Mouse (Mus musculus): ENCODE measurements at regions not wholly inside any gene's neighbourhood (a gene's known extent, or its start where the extent isn't known, plus 50 kb on each side); places are given as distances from the start of the nearest gene placed in this dataset.

DNA sequence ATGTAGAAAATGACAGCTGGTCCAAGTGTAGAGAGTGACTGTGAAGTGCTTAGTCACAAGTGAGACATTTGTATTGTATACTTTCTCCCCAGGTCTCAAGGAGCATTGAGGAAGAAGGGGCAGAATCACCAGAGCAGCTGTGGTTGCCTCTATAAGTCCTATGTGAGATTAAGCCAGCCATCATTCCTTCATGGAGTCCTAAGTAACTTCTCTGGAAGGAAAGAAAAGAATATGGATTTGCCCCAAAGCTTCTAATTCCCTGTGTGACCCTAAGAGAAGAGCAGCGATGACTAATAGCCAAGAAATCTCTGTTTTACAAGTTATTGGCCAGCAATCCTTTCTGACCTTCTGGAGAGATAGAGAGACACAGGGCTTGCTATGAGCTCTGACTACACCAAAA lies 856.5 kb downstream of the Gm9195 start:
- H3K4me3 ChIP-seq (ENCODE audit: low read depth, low read length): no peak overlapping the region
- no peaks in the 10 kb centered on the region for H3K4me1 ChIP-seq (ENCODE audit: insufficient read depth, low read depth, low read length)
- H3K9me3 ChIP-seq (ENCODE audit: low read length): no peaks in the 10 kb centered on the region
- H3K9ac ChIP-seq (replicated peaks; ENCODE audit: low read depth): no peak overlapping the region
- H3K27ac ChIP-seq (ENCODE audit: low read length): no peak overlapping the region
- no peak for DNase-seq (ENCODE audit: low spot score)
- no peaks in the 10 kb centered on the region for H3K36me3 ChIP-seq (ENCODE audit: insufficient read depth, low read length)
- H3K4me2 ChIP-seq (replicated peaks; ENCODE audit: low read depth, low read length): no peak overlapping the region
- no peaks in the 10 kb centered on the region for H3K27me3 ChIP-seq (replicated peaks; ENCODE audit: insufficient read depth, low read length)
- ATAC-seq: no peak
- 63% methylated on average over 1 of the region's 1 CpGs for WGBS
- no peak for TF ChIP-seq EP300 (IDR thresholded peaks at IDR 0.05)
- TF ChIP-seq CTCF (IDR thresholded peaks at IDR 0.05): no peak

DNA sequence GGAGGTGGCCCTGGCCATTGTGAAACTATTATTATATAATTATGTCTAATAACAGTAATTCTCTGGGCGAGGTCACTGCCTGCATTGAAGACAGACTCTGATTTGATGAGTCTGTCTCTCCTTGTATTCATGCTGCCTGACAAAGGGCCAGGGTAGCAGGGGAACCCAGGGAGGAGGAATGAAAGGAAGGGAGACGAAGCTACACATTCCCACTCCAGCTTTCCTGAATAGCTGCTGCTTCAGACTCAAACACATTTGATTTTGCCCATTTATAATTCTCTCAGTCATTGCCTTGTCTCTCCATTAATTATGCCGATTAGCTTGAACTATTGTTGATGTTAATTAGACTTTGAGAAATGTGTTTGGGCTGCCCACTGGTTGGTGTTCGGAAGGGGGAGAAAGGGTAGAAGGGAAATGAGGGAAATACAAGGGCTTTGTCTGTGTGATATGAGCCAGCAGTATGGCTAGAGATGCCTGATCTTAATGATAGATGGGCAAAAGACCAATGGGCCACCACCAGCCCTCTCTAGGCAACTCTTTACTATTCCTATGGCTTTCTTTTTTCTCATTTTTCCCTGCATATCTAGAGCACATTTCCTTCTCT lies 881.8 kb downstream of the Gm9195 start:
- 64% methylated on average over 4 of the region's 4 CpGs for WGBS
- ATAC-seq: no peak
- H3K27me3 ChIP-seq (replicated peaks; ENCODE audit: insufficient read depth, low read length): no peaks in the 10 kb centered on the region

DNA sequence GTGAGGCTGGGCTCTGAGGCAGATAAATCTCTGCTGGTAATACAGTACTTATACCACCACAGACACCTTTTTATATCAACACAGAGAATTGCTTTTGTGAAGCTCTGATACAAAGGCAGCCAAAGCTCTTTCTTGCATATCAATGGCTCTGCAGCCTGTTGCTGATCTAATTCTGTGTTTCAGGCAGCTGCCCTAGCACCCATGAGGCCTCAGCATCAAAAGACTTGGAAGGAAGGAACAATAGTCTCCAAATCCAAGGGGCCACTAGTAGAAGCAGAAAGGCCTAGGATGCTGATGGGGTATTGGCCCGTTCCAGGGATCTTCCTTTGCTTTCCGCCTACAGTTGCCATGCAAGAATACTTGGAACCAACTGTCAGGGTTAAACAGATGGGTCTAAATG lies 887.9 kb downstream of the Gm9195 start:
- DNase-seq (ENCODE audit: low spot score) (no peak), ATAC-seq (no peak)
- Histone ChIP-seq H3K9ac (replicated peaks; ENCODE audit: low read depth) (no peak overlapping the region), H3K27me3 (replicated peaks; ENCODE audit: insufficient read depth, low read length) (no peaks in the 10 kb centered on the region), H3K4me1 (ENCODE audit: insufficient read depth, low read depth, low read length) (no peaks in the 10 kb centered on the region), H3K9me3 (ENCODE audit: low read length) (no peaks in the 10 kb centered on the region), H3K4me2 (replicated peaks; ENCODE audit: low read depth, low read length) (no peak overlapping the region), H3K27ac (ENCODE audit: low read length) (no peak overlapping the region), H3K4me3 (ENCODE audit: low read depth, low read length) (no peak overlapping the region), H3K36me3 (ENCODE audit: insufficient read depth, low read length) (no peaks in the 10 kb centered on the region)
- WGBS: 82% methylated on average over 2 of the region's 2 CpGs
- no peak for TF ChIP-seq EP300 (IDR thresholded peaks at IDR 0.05)

More for the DNA sequence above, 881.8 kb downstream of the Gm9195 start:
- TF ChIP-seq EP300 (IDR thresholded peaks at IDR 0.05) (no peak), CTCF (IDR thresholded peaks at IDR 0.05) (no peak)
- H3K4me1 ChIP-seq (ENCODE audit: insufficient read depth, low read depth, low read length): no peaks in the 10 kb centered on the region
- H3K9ac ChIP-seq (replicated peaks; ENCODE audit: low read depth): no peak overlapping the region
- no peak for DNase-seq (ENCODE audit: low spot score)
- H3K36me3 ChIP-seq (ENCODE audit: insufficient read depth, low read length): no peaks in the 10 kb centered on the region
- H3K4me3 ChIP-seq (ENCODE audit: low read depth, low read length): no peak overlapping the region
- H3K27ac ChIP-seq (ENCODE audit: low read length): no peak overlapping the region
- H3K9me3 ChIP-seq (ENCODE audit: low read length): no peaks in the 10 kb centered on the region
- H3K4me2 ChIP-seq (replicated peaks; ENCODE audit: low read depth, low read length): no peak overlapping the region

DNA sequence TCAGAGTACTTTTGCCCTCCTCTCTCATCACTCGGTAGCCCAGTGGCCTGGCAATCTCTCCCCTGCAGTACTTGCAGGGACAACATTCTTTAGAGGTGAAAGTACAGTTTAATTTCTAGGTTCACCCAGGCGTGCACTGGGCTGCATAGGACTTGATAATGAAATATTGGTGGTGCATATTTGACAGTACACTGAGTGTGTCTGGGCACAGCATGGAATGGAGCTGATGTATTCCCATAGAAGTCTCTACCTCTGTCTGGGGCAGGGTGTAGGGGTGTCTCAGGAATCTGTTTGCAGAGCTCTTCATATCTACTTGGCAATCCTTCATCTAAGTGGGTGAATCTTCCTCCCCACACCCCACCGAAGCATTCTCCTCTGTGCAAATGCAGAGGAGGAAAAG lies 893.8 kb downstream of the Gm9195 start:
- Histone ChIP-seq H3K4me1 (ENCODE audit: insufficient read depth, low read depth, low read length) (no peaks in the 10 kb centered on the region), H3K9ac (replicated peaks; ENCODE audit: low read depth) (no peak overlapping the region)
- 46% methylated on average over 3 of the region's 3 CpGs for WGBS

DNA sequence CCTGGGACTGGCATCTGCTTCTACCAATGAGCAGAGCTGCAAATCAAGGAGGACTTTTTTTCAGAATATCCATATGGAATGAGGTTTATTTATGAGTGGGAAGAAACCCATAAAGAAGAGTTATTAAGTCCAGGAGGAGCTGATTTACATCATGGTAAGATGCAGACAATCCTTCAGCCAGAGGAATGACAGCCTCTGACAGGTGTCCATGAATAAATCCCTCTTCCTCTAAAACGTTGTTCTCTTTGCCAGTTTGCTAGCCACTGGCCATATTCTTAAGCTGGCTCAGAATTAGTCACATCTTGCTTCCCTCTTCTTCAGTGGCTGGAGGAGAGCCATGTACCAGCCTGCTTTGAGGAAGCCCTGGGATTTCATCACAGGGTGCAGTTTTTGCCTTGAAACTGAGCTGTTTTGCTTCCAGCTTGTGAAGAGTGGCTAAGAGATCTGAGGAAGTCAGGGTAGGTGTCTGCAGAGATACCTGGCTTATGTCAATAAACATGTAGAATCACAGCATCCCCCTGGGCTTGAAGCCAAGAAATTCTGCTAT lies 902.9 kb downstream of the Gm9195 start:
- WGBS: 35% methylated on average over 1 of the region's 1 CpGs
- H3K4me1 ChIP-seq (ENCODE audit: insufficient read depth, low read depth, low read length): no peaks in the 10 kb centered on the region
- no peak for ATAC-seq

More for the DNA sequence above, 893.8 kb downstream of the Gm9195 start:
- H3K9me3 ChIP-seq (ENCODE audit: low read length): no peaks in the 10 kb centered on the region
- H3K27me3 ChIP-seq (replicated peaks; ENCODE audit: insufficient read depth, low read length): no peaks in the 10 kb centered on the region
- no peak for TF ChIP-seq CTCF (IDR thresholded peaks at IDR 0.05)
- no peak for TF ChIP-seq EP300 (IDR thresholded peaks at IDR 0.05)
- ATAC-seq (no peak), DNase-seq (ENCODE audit: low spot score) (no peak)
- no peak overlapping the region for H3K4me3 ChIP-seq (ENCODE audit: low read depth, low read length)
- H3K27ac ChIP-seq (ENCODE audit: low read length): no peak overlapping the region
- no peak overlapping the region for H3K4me2 ChIP-seq (replicated peaks; ENCODE audit: low read depth, low read length)
- H3K36me3 ChIP-seq (ENCODE audit: insufficient read depth, low read length): no peaks in the 10 kb centered on the region

DNA sequence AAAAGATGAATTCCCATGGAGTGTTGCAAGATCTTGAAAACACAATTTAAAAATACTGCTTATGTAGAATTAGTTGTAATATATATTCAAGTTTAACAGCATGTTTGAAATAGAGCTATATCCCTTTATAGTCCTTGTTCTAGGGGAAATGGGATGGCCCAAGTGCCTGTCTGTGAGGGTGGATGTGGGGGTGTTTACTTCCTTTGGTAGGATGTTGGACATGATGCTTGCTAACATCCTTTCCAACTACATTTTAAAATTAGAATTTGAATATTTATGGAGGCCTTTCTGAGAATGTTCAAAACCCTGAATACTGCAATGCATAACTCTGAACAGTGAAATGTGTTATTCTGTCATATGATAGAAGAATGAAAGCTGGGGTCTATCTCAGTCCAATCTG lies 903.6 kb downstream of the Gm9195 start:
- Histone ChIP-seq H3K4me2 (replicated peaks; ENCODE audit: low read depth, low read length) (no peak overlapping the region), H3K4me1 (ENCODE audit: insufficient read depth, low read depth, low read length) (no peaks in the 10 kb centered on the region), H3K27me3 (replicated peaks; ENCODE audit: insufficient read depth, low read length) (no peaks in the 10 kb centered on the region), H3K27ac (ENCODE audit: low read length) (no peak overlapping the region), H3K4me3 (ENCODE audit: low read depth, low read length) (no peak overlapping the region), H3K36me3 (ENCODE audit: insufficient read depth, low read length) (no peaks in the 10 kb centered on the region), H3K9ac (replicated peaks; ENCODE audit: low read depth) (no peak overlapping the region), H3K9me3 (ENCODE audit: low read length) (no peaks in the 10 kb centered on the region)
- ATAC-seq (no peak), DNase-seq (ENCODE audit: low spot score) (no peak)
- TF ChIP-seq CTCF (IDR thresholded peaks at IDR 0.05) (no peak), EP300 (IDR thresholded peaks at IDR 0.05) (no peak)

More for the DNA sequence above, 902.9 kb downstream of the Gm9195 start:
- DNase-seq (ENCODE audit: low spot score): no peak
- TF ChIP-seq EP300 (IDR thresholded peaks at IDR 0.05): no peak
- no peak for TF ChIP-seq CTCF (IDR thresholded peaks at IDR 0.05)
- H3K9ac ChIP-seq (replicated peaks; ENCODE audit: low read depth): no peak overlapping the region
- no peaks in the 10 kb centered on the region for H3K9me3 ChIP-seq (ENCODE audit: low read length)
- H3K4me2 ChIP-seq (replicated peaks; ENCODE audit: low read depth, low read length): no peak overlapping the region
- H3K36me3 ChIP-seq (ENCODE audit: insufficient read depth, low read length): no peaks in the 10 kb centered on the region
- H3K27ac ChIP-seq (ENCODE audit: low read length): no peak overlapping the region
- H3K4me3 ChIP-seq (ENCODE audit: low read depth, low read length): no peak overlapping the region
- no peaks in the 10 kb centered on the region for H3K27me3 ChIP-seq (replicated peaks; ENCODE audit: insufficient read depth, low read length)

DNA sequence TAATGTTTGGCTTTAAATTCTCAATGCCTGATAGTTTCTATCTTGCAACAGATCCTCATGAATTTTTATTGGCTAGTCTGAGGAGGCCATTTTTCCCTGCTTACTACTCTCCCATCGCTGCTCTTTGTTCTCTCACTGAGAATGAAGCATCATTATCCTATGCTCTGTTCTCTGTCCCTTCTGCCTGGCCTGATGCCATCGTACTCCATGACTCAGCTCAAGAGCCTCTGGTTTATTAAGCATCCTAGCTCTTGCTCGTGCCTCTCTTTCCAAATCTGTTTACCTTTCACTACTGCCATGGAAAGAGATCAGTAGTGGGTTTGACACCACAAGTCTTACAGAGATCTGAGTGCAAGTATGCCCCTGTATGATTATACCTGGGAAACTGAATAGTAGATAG lies 926.8 kb downstream of the Gm9195 start:
- no peak overlapping the region for H3K4me3 ChIP-seq (ENCODE audit: low read depth, low read length)
- no peak for TF ChIP-seq CTCF (IDR thresholded peaks at IDR 0.05)
- TF ChIP-seq EP300 (IDR thresholded peaks at IDR 0.05): no peak
- 61% methylated on average over 3 of the region's 3 CpGs for WGBS
- no peak overlapping the region for H3K27ac ChIP-seq (ENCODE audit: low read length)
- DNase-seq (ENCODE audit: low spot score) (no peak), ATAC-seq (no peak)
- H3K36me3 ChIP-seq (ENCODE audit: insufficient read depth, low read length): no peaks in the 10 kb centered on the region
- H3K4me1 ChIP-seq (ENCODE audit: insufficient read depth, low read depth, low read length): no peaks in the 10 kb centered on the region
- H3K9me3 ChIP-seq (ENCODE audit: low read length): no peaks in the 10 kb centered on the region
- no peak overlapping the region for H3K4me2 ChIP-seq (replicated peaks; ENCODE audit: low read depth, low read length)
- no peaks in the 10 kb centered on the region for H3K27me3 ChIP-seq (replicated peaks; ENCODE audit: insufficient read depth, low read length)
- no peak overlapping the region for H3K9ac ChIP-seq (replicated peaks; ENCODE audit: low read depth)

All from lung, postnatal 0 days (tissue).